Mouse (Mus musculus) urinary bladder, postnatal 4 days (tissue): ENCODE measurements around the gene Cacna1d.

ENCODE experiments used
- DNase-seq, 2 experiments: peaks; one replicate each; pipeline ENCODE4 v3.0.0; 2021 to 2022; ENCODE audit warnings: low spot score in 2 of 2

Gene Cacna1d

DNA sequence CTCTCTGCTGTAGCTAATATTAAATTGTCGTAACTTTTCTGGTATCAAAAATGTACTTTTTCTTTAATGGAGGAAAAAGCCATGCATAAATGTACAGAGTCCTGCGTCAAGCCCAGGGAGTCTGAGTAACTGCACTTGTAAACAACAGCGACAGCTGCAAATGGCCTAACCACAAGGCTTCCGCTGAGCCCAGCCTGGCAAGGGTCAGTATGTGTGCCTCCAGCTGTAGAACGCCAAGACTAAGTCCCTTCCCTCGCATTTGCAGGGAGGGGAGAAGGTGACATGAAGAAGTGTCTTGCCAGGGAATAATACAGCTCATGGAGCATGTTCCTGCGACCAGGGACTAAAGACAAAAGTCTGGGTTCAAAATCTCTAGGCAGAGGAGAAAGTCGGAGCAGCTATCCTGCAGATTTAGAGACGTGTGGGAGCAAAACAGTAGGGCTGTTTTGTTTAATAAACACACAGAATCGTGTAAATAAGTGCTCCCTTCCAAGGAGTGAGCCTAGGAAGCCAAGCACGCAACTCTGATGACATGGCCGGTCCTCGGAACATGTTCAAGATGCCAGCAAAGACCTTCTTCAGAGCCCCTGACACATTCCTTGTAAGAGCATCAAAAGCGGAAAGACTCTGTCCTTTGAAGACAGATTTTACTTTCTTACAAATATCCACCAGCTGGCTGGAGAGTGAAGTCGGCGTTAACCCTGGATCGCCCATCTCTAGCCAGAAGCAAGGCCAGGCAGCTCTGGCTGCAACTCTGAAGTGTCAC lies 160.7 kb downstream of the Cacna1d start:
- no peak for DNase-seq

GRCm38 (mm10) chr14:30329109-30329508 lies 162.1 kb downstream of the Cacna1d start:
- no peak for DNase-seq

DNA sequence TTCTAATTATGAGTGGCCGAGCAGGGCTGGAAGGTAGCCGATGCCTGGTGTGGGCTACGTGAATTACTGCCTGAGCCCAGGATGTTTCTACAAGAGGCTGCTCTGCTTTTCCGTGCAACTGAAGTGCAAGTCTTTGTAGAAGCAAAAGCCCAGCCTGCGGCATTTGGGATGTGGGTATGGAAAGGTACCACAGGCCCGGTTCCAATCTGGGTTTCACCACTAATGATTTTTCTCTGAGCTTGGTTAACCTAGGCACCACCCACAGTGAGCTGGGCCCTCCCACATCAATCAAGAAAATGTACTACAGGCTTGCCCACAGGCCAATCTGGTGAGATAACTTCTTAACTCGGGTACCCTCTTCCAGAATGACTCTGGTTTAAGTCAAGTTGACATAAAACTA lies 163.8 kb downstream of the Cacna1d start:
- DNase-seq: no peak

- no peak for DNase-seq
These were observed 164.2 kb downstream of the Cacna1d start for GRCm38 (mm10) chr14:30327051-30327450.

DNA sequence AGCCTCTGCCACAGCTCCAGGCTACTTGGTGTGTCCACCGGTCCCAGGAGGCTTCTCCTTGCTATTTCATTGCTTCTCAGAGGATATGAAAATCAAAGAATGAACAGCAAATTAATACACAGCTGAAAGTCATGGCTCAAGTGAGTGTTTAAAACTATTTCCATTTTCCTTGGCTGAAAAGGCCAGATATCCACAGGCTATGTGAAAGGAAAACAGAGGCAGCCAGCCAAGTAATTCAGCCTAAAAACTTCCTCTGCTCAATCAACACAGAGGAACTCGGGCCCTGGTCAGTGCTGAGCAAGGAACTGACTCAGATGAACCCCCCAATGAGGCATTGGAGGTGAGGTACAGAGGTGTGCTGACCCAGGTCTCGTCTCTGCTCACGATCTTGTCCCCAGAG lies 165.0 kb downstream of the Cacna1d start:
- no peak for DNase-seq

- no peak for DNase-seq
These were observed 166.3 kb downstream of the Cacna1d start for GRCm38 (mm10) chr14:30324994-30325393.

GRCm38 (mm10) chr14:30318715-30319437 lies 172.4 kb downstream of the Cacna1d start:
- DNase-seq: no peak

DNA sequence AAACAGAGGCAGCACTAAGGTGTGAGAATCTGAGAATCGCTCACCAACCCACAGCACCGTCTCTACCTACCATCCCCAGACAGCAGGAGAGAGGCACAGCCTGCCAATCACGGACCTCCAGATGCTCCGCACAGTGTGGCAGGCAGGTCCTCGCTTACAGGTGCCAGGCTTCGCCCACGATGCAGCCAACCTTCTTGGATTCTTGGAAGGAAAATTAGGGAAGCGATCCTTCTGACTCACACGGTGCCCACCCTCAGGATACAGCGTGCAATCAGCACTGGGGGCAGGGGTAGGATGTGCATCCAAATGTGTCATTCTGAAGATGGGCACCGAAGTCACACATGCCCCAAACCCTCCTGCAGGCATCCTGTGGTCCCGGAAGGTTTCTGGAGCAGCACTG lies 173.0 kb downstream of the Cacna1d start:
- no peak for DNase-seq

DNA sequence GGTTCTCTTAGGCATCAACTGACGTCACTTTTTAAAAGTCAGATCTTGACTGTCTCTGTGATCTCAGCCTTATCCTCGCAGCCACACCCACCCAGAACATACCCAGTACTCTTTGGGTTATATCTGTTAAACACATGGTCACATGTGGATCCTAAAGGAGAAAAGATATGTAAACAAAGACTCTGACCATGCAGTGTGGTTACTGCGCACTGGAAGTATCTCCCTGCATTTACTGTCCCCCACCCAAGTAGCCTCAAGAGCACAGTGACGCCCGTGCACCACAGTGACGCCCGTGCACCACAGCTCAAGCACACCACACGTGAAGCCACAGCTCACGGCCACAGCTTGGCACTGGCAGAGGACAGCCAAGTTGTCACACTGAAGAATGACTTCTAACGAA lies 173.6 kb downstream of the Cacna1d start:
- DNase-seq: no peak

GRCm38 (mm10) chr14:30311206-30311889 lies 179.9 kb downstream of the Cacna1d start:
- peak in 1 of 2 experiments; percentile 49 for DNase-seq

- peak in 1 of 2 experiments; percentile 53 for DNase-seq
These were observed 181.0 kb downstream of the Cacna1d start for GRCm38 (mm10) chr14:30310236-30310635.

- DNase-seq: peak in 1 of 2 experiments; percentile 10
These were observed 185.0 kb downstream of the Cacna1d start for GRCm38 (mm10) chr14:30306221-30306620.

GRCm38 (mm10) chr14:30299946-30300345 lies 191.3 kb downstream of the Cacna1d start:
- peak in 1 of 2 experiments; percentile 39 for DNase-seq

DNA sequence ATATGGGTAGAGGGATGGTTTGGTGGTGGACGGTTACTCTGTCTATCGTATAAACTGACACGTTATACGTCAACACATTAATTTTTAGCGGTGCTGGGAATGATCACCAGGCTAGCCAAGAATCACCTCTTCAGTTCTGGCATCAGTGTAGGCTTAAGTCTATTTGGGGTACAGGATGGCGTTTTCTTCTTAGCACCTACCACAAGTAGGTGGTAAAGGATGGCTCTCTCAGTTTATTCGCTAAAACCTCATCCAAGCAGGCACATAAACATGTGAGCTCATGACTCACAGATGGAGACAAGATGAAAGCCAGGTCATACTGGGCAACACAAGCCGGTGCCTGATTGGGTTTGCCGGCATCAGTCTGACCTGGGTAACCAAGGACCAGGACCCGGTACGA lies 193.8 kb downstream of the Cacna1d start:
- DNase-seq: peak in 1 of 2 experiments; percentile 9

- DNase-seq: no peak
These were observed 199.2 kb downstream of the Cacna1d start for GRCm38 (mm10) chr14:30292135-30292463.

- DNase-seq: no peak
These were observed 199.7 kb downstream of the Cacna1d start for GRCm38 (mm10) chr14:30291389-30292134.

DNA sequence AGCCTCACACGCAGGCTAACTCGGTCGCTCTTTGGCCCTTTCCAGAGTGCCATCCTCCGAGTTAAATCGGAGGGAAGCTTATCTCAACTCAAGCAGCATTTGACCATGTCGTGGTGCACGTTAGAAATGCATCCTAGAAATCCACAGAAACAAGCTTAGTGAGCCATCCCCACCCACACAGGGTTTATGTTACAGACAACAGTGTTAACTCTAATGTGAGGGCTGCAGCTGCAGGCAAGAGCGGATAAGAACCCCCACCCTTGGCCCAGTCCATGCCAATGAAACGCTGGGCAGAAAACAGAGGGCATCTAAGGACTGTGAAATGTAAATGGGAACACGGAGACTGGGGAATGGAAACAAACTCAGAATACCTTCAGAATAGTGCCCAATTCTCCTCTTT lies 206.8 kb downstream of the Cacna1d start:
- DNase-seq: no peak

- DNase-seq: no peak
These were observed 207.2 kb downstream of the Cacna1d start for GRCm38 (mm10) chr14:30284022-30284421.

- no peak for DNase-seq
These were observed 215.7 kb downstream of the Cacna1d start for GRCm38 (mm10) chr14:30275572-30275971.

- DNase-seq: no peak
These were observed 218.3 kb downstream of the Cacna1d start for GRCm38 (mm10) chr14:30272976-30273375.

DNA sequence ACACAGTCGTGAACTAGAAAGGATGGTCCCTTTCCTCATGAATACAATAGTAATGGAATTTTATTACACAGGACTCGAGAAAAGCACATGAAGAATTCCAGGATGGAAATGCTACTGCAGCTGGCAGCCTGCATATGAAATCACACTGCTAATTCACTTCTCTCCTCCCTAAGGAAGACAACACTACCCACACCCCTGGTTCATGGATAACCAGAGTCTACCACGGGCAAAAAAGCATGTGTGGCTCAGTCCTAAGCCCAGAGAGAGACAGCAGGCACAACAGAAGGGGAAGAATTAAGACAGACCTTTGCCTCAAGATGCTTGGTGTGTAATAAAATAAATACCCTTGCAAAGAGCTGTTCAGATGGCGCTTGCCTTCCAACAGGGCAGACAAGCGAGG lies 218.7 kb downstream of the Cacna1d start:
- no peak for DNase-seq

DNA sequence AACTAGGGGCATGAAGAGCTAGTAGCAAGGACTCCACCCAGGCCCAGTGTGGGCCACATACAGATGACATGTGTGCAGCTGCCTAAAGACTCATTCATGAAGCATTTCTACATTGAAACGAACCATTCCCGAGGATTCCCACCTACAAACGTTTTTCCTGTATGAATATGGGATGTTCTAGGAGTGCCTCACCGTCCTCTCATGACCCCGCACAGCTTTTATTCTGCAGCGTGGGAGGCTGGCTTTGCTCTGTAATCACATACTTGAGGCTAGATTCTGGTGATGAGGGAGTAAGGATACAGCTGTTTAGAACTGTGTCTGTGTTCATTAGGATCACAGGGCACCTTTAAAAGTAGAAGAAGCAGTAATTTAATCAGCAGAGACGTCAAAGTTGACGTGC lies 219.4 kb downstream of the Cacna1d start:
- no peak for DNase-seq
